Mouse (Mus musculus): ENCODE results near the gene Sh2d7.

GRCm38 (mm10) chr9:54585839-54586198 lies 47.0 kb downstream of the Sh2d7 start:
- no peak for TF ChIP-seq CTCF (IDR thresholded peaks at IDR 0.05; ENCODE audit: low read depth)
- no peak for TF ChIP-seq EP300 (IDR thresholded peaks at IDR 0.05; ENCODE audit: low read depth)
